Mouse (Mus musculus) cerebellum, adult 2 months (tissue): ENCODE results near the gene Prdm11. TPM values are rescaled to one million over a fixed set of nuclear protein-coding genes. Genes with fewer than 3 reads are reported as not detected.

Experiments used
- DNase-seq, 2 experiments: peaks; one replicate each; pipeline ENCODE4 v3.0.0; 2021
- H3K27ac ChIP-seq: fragments of 200-500 bp; 2 replicates; pipeline ENCODE4 v1.5.1; 2012; ENCODE audit warnings: low read length, control low read depth, inconsistent platforms; ENCODE audit not compliant: insufficient read depth
- H3K27me3 ChIP-seq: fragments of 200-500 bp; 2 replicates; pipeline ENCODE4 v1.6.1; 2012; ENCODE audit warnings: inconsistent platforms, mild to moderate bottlenecking, low read length, moderate library complexity; ENCODE audit not compliant: control insufficient read depth, insufficient read depth
- H3K4me1 ChIP-seq: fragments of 200-500 bp; 2 replicates; pipeline ENCODE4 v1.6.1; 2011; ENCODE audit warnings: low read length; ENCODE audit not compliant: control insufficient read depth, insufficient read depth
- H3K4me3 ChIP-seq: fragments of 200-500 bp; replicated peaks from 2 replicates; pipeline ENCODE3; 2011; ENCODE audit warnings: mild to moderate bottlenecking, low read depth, low read length, control low read depth; ENCODE audit not compliant: insufficient read depth
- CTCF ChIP-seq: fragments of 200-500 bp; IDR thresholded peaks from 2 replicates; pipeline ENCODE4 v1.5.1; 2011; ENCODE audit warnings: low read depth, mild to moderate bottlenecking, control low read depth, low read length, moderate library complexity, borderline replicate concordance; ENCODE audit not compliant: insufficient read depth
- POLR2A ChIP-seq: fragments of 200-500 bp; IDR thresholded peaks from 2 replicates; pipeline ENCODE4 v1.6.1; 2011; ENCODE audit warnings: low read length, control low read depth, borderline replicate concordance; ENCODE audit not compliant: insufficient read depth
- WGBS: fragments of 180-500 bp; shearing (Covaris S2); methylation state at CpG from one replicate; pipeline ENCODE4 v1.1.7; 2018; 5-methylcytosine and 5-hydroxymethylcytosine counted together
- polyA plus RNA-seq: library from polyadenylated mRNA; depleted of rRNA; stranded (reverse); fragments of >200 nt; gene quantifications from 2 replicates; pipeline ENCODE4 v1.2.3, GENCODE M21; 2012

The Prdm11 gene
- polyA plus RNA-seq, 1 experiment: 10.3 TPM

DNA sequence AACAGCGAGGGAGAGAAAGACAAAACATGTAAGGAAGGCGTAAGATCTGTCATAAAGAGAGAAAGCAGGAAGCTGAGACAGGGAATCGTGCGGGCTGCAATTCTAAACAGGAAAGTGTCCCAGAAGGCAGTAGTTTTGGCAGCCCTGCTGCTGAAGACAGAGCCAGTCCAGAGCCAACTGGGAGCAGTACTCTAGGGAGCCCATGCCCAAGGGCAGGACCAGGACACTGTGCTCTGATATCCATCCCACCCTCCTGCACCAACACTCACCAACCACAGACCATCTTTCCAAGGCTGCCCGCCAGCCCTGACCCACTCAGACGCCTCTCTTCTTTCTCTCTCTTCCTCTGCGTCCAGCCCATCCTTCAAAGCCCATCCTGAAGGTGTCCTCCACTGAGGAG is 5.1 kb downstream of the Prdm11 start:
- TF ChIP-seq CTCF (no peak), POLR2A (no peak)
- Histone ChIP-seq H3K4me3 (no peak overlapping the region), H3K27me3 (no peaks in the 10 kb centered on the region), H3K27ac (no peak overlapping the region), H3K4me1 (peaks cover 24% of the 10 kb centered on the region)
- DNase-seq: no peak
- WGBS: 61% methylated on average over 7 of the region's 7 CpGs

DNA sequence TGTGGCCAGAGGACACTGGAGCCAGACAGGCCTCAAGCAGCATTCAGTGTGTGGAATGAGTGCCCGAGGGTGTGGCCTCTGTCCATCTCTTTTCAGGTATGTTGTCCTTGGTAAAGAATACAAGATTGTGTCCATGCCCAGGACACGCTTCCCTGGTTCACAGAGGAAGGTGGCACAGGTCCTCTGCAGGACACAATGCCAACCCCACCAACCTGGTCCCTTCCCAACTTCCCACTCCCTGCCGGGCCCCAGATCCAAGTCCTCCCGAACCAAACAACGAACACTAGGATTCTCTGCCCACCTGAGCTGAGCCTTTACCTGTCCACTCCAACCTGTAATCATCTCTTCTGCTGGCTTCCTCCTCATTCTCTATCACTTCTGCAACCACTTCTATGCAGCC is 6.3 kb downstream of the Prdm11 start:
- H3K4me1 ChIP-seq: peaks cover 21% of the 10 kb centered on the region
- no peak for TF ChIP-seq CTCF
- TF ChIP-seq POLR2A: no peak
- H3K27me3 ChIP-seq: no peaks in the 10 kb centered on the region
- no peak overlapping the region for H3K4me3 ChIP-seq
- no peak overlapping the region for H3K27ac ChIP-seq
- 49% methylated on average over 5 of the region's 5 CpGs for WGBS
- peak in 1 of 2 experiments; percentile 38 for DNase-seq

DNA sequence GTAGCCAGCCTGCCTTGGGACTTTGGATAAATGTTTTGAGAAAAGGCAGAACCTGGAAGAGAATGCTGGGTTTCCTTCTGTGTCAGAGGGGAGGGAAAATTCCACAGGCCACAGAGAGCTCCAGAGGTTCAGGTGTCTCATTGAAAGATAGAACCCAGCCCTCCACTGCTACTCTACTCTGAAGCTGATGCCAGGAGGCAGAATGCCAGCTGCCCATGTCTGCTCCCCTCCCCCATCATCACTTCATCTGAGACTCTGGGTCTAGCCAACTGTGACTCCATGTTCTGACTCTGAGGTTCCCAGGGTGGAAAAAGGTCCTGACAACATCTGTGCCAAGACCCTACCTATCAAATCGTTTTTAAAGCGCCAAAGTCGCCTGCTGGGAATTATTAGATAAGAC is 6.9 kb downstream of the Prdm11 start:
- H3K4me1 ChIP-seq: peaks cover 18% of the 10 kb centered on the region
- 53% methylated on average over 3 of the region's 3 CpGs for WGBS
- no peaks in the 10 kb centered on the region for H3K27me3 ChIP-seq
- TF ChIP-seq POLR2A: no peak
- no peak for TF ChIP-seq CTCF
- no peak overlapping the region for H3K27ac ChIP-seq
- H3K4me3 ChIP-seq: no peak overlapping the region
- DNase-seq: no peak

DNA sequence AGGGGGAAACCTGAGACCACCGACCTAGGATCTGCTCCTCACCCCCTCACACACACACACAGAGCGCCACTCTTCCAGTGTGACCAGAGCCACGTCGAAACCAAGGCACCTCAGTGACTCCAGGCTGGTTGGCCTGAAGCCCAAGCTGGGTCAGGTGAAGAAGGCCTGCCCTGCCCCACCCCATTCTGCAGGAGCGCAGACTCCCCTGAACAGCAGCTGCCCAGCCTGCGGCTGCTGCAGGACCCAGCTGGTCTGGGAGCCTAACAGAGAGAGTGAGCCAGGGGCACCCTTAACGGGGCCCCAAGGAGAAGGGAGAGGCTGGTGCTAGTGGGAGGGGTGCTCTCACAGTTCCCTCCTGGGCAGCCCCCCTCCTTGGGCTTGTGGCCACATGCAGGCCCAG is 10.3 kb downstream of the Prdm11 start:
- H3K4me3 ChIP-seq: no peak overlapping the region
- peak in 1 of 2 experiments; percentile 14 for DNase-seq
- WGBS: 66% methylated on average over 7 of the region's 7 CpGs
- peaks cover 37% of the 10 kb centered on the region for H3K4me1 ChIP-seq
- H3K27me3 ChIP-seq: no peaks in the 10 kb centered on the region
- no peak overlapping the region for H3K27ac ChIP-seq
- TF ChIP-seq POLR2A (no peak), CTCF (no peak)

DNA sequence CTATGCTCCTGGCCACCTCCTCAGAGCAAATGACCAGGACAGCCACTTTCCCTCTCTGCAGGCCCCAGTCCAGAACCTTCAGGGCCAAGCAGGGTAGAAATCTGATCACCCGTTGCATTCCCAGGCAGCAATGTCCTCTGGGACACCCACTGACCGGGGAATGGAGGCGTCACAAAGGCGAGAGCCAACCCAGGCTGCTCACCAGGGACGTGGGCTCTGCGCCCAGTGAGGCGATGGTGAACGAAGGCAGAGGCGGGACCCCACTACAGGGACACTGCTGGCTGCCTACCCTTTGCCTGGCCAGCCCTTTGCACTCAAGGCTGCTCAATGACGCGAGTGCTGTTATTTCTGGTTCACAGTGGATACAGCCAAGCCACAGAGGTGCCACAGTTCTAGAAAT is 13.3 kb downstream of the Prdm11 start:
- Histone ChIP-seq H3K27ac (no peak overlapping the region), H3K4me3 (no peak overlapping the region), H3K4me1 (peaks cover 53% of the 10 kb centered on the region), H3K27me3 (no peaks in the 10 kb centered on the region)
- TF ChIP-seq CTCF (no peak), POLR2A (no peak)
- DNase-seq: peak in 1 of 2 experiments; percentile 45
- 36% methylated on average over 11 of the region's 11 CpGs for WGBS

DNA sequence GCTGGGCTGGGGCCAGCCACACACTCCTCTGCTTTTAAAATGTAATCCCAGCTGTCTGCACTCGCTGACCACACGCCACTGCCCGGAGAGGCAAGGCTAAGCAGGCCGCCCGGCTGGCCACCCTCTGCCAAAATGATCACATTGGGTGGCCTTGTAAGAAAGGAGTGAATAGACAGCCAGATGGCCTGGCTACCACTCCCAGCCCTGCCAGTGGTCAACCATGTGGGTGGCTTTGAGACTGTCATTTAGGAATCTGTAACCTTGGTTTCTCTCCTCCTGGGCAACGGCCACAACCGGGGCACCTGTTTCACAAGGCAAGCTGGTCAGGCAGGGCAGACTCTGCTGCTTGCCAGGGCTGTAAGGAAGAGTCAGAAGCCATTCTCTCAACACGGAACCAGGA is 13.9 kb downstream of the Prdm11 start:
- DNase-seq: peak; percentile 68 to 74
- no peak for TF ChIP-seq POLR2A
- no peak for TF ChIP-seq CTCF
- peaks cover 52% of the 10 kb centered on the region for H3K4me1 ChIP-seq
- H3K4me3 ChIP-seq: no peak overlapping the region
- no peak overlapping the region for H3K27ac ChIP-seq
- no peaks in the 10 kb centered on the region for H3K27me3 ChIP-seq
- 10% methylated on average over 8 of the region's 8 CpGs for WGBS

DNA sequence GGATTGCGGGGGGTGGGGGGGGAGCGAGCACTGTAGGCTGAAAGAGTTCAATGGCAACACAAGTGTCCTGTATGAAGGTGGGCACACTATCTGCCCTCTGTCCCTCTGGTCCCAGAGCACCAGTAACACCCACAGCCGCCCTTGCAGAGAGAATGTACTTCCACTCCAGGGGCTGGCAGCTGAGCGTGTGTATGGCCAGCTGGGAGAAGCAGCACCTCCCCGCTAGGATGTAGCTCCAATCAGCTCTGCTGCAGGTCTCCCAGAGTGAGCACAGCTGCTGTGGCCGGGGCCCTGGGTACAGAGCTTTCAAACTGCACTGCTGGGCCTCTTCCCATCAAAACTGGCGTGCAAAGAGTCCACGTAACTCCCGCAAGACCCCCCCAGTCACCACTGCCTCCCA is 14.9 kb downstream of the Prdm11 start:
- H3K4me3 ChIP-seq: no peak overlapping the region
- no peak for TF ChIP-seq CTCF
- TF ChIP-seq POLR2A: no peak
- no peaks in the 10 kb centered on the region for H3K27me3 ChIP-seq
- peaks cover 54% of the 10 kb centered on the region for H3K4me1 ChIP-seq
- 59% methylated on average over 9 of the region's 9 CpGs for WGBS
- DNase-seq: no peak
- H3K27ac ChIP-seq: no peak overlapping the region

DNA sequence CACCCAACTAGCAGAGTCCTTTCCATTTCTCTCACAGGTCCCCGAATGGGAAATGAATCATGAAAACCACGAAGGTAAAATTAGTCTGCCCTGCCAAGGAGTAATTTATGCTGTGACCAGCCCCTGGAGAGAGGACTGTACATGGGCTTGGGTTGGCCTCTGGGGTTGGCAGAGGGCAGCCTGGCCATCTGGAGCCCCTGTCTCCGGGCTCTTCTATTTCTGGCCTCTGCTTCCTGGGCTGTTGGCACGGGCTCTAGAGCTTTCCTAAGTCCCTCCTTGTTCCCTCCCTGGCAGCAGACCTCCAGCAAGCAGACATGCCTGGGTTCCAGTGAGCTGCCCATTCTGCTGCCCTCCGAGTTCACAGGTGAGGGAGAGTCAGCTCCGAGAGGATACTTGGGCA is 15.9 kb downstream of the Prdm11 start:
- H3K27me3 ChIP-seq: no peaks in the 10 kb centered on the region
- 3% methylated on average over 6 of the region's 6 CpGs for WGBS
- H3K27ac ChIP-seq: peak overlapping the region; percentile 9; the same call in 1 of the 2 replicates
- H3K4me3 ChIP-seq: no peak overlapping the region
- DNase-seq: peak; percentile 74 to 87
- TF ChIP-seq CTCF (no peak), POLR2A (no peak)
- H3K4me1 ChIP-seq: peaks cover 54% of the 10 kb centered on the region
